Mouse (Mus musculus): Measurements from ENCODE around the gene Tnfrsf21.

DNA sequence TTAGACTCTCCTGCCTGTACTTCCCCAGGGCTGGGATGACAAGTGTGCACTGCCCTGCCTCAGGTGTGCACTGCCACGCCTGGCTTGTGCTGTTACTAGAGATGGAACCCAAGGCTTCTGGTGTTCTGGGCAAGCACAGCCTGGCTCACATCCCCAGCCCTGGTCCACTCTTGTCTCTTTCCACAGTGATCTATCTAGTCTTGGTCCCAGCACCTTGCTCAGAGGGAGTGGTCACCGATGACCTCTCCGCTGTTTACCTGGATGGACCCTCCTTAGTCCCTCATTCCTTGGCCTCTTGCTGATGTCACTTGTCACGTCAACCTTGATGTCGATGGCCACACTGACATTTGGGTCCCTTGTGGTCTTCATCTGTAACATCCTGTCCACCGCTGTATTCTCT, 98.6 kb downstream of the Tnfrsf21 start:
- no peak for TF ChIP-seq GATA1 (IDR thresholded peaks at IDR 0.05; ENCODE audit: borderline replicate concordance, low read length)
- no peak for TF ChIP-seq FLI1 (IDR thresholded peaks at IDR 0.05; ENCODE audit: low read length)
